Mouse (Mus musculus): ENCODE data around the gene Sp1.

The Sp1 gene

GRCm38 (mm10) chr15:102474520-102474919 lies 68.6 kb downstream of the Sp1 start:
- no peak for DNase-seq (ENCODE audit: extremely low spot score)

- DNase-seq (ENCODE audit: extremely low spot score) = no peak
Measured at GRCm38 (mm10) chr15:102483136-102483535, 77.2 kb downstream of the Sp1 start.

- DNase-seq (ENCODE audit: extremely low spot score) = no peak
Measured at GRCm38 (mm10) chr15:102485853-102486252, 79.9 kb downstream of the Sp1 start.
